Mouse (Mus musculus) fibroblast of lung, adult 2 months (primary cell): ENCODE measurements around the gene Ddost.

Experiments
- DNase-seq: peaks from one replicate; pipeline ENCODE4 v3.0.0-alpha.2; 2011; ENCODE audit warnings: low read depth

Gene Ddost

DNA sequence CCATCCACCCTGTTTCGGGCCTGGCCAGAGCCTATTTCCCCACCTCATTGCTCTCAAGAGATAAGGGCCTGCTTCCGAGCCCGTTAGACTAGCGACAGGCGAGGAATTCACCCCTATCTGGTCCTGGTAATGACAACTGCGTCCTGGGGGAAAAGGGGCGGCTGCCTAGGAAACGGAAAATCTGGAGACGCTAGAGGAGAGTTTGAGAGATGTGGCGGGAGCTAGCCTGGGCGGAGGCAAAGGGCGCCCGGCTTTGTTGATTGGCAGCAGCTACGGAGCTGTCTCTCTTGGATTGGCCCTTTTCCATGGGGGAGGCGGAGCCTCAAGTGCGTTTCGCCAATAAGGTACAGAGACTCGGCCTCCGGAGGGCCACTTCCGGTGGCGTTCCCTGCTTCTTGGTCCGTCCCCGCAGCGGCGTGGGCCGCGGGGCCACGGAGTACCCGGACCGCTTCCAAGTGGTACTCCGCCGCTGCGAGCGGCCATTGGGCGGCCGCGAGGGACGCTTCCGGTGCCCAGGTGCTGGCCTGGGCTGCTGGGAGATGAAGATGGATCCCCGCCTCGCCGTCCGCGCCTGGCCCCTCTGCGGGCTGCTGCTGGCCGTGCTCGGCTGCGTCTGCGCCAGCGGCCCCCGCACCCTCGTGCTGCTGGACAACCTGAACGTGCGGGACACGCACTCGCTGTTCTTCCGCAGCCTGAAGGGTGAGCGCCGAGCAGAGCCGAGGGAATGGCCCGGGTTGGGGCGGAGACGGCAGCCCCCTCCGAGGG is at the start of gene Ddost:
Gene Ddost (plus strand): TSS at position 391 of the 765 bp plus-strand sequence.
- peak; percentile 96 for DNase-seq

DNA sequence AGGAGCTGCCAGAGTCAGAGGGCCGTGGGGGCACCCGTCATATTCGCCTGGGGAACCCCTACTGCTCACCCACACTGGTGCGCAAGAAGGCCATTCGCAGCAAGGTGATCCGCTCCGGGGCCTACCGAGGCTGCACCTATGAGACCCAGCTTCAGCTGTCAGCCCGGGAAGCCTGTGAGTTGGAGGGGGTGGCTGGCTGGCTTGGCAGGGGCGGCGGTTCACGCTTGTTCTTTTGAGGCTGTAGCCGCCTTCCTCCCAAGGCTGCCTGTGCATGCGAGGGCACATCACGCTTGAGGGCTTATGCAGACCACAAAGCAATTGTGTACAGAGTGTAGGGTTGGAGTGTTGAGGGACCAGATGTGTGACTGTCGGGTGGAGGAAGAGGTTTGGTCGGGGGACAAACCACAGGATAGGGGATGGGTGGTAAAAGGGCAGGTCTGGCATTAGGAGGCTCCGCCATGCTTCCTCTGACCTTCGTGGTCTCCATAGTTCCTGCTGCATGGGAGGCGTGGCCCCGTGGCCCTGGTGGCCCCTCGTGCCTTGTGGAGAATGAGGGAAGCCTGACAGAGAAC is 47.3 kb upstream of the Ddost start:
- DNase-seq, result no peak

DNA sequence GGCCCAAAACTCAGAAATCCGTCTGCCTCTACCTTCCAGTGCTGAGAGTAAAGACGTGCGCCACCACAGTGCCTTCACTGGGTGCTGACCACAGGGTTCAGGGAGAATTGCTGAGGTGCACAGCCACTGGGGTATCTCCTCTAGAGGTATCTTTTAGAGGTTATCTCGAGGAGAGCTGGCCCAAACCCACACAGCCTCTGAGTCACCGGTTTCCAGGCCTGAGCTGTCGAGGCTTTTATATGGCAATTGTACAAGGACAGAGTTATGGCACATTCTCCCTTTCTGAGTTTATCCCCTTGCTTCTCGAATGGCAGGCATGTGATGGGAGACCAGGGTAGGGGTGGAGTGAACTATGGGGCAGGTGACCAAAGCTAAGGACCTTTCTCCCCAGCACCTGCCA is 45.9 kb upstream of the Ddost start:
- DNase-seq, result no peak

DNA sequence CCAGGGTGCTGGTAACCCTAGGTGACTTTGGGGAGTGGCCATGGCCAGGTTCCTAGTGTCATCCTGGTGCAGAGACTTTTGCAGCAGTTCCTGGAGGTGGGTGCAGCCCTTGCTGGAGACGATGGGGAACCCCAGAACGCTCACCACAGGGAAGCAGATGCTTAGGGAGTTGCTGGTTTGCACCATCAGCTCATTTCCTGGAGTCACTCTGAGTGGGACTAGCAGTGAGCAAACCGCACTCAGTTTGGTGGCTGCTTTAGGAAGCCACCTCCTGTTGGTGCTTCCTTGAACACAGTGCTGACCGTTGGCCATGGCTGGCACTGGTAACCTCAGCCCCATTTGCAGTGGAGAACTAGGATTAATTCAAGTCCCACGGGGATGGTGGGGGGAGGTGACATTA is 45.0 kb upstream of the Ddost start:
- DNase-seq, result no peak

DNA sequence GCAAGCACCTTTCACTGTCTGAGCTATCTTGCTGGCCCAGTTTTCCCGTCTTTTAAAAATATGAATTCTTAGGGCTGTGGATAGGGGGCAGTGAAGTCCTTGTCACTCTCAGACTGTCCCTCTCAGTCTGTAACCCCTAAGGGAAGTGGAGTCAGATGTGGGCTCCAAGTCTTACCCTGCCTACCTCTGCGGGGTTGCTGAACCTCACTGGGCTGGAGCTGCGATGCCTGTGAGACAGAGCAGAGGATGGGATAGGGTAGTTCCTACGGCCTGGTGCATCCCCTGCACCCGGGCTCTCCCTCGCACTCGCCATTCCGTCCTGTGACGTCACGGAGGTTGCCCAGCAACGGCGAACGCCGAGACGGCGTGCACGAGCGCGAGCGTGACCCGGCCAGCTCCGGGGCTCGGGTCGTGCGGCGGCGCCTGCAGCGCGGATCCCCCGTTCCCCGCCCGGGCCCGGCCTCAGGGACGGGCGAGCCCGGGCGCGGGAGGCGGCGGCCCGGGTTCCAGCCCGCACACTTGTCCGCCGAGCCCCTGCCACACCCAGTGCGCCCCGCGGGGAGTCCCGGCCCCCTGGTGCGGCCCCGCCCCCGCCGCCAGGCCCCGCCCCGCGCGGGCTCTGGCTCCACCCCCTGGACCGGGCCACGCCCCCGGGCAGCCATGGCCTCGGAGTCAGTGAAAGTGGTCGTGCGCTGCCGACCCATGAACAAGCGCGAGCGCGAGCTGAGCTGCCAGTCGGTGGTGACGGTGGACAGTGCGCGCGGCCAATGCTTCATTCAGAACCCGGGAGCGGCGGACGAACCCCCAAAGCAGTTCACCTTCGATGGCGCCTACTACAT is 42.5 kb upstream of the Ddost start:
- no peak for DNase-seq

DNA sequence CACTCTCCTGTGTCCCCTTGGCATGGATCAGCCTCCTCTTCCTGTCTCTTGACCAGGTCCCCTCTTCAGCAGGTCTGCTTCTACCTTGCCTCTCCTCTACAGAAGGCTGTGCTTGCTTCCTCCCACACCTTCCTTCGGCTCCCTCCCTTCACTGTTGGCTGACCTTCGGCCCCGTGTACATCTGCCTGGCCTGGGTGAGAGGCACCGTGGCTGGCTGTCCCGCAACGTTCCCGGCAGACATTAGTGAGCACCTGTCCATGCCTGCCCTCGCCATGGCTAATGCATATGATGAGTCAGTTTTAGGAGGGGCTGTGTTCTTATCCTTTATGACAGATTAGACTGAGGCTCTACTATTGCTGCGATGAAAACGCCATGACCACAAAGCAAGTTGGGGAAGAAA is 36.7 kb upstream of the Ddost start:
- DNase-seq, result no peak

DNA sequence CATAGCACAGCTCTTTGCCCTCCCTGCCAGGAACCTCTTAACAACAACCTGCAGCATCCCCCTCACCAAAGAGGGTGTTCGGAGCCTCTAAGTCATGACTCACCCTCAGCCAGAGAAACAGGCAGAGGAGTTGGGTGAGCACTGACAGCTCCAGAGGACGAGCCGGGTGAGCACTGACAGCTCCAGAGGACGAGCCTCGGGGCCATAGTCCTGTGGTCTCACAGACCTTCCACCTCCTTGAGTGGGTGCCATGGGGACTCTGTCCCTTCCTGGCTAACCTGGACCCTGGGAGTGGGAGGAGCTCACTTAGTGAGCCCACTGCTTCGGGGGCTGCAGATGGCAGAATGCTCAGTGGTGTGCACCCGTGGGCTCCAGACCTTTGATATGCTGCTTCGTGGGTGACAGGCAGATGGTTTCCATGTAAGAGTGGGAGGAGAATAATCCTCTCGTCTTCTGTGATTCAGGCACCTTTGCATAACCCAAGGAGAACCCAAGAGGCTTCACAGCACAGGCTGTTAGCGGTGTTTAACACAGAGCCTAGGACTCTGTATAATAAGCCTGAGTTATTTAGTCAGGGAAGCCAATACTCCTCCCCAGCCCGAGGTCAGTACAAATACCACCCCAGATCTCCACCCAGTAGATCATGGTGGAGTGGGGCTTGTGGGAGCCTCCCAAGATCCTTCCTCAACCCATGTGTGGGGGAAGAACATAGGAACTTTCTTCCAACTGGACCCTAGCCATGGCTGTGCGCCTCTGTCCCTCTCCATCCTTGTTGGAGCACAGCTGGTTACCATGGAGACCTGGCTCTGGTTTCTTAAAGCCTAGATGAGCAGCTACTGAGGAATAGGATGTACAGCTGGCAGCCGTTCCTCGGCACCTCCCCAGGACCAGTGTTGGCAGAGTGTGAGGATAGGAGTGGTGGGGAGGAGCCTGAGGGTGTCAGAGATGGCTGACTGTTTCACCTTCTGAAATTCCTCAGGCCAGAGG is 32.2 kb upstream of the Ddost start:
- no peak for DNase-seq

DNA sequence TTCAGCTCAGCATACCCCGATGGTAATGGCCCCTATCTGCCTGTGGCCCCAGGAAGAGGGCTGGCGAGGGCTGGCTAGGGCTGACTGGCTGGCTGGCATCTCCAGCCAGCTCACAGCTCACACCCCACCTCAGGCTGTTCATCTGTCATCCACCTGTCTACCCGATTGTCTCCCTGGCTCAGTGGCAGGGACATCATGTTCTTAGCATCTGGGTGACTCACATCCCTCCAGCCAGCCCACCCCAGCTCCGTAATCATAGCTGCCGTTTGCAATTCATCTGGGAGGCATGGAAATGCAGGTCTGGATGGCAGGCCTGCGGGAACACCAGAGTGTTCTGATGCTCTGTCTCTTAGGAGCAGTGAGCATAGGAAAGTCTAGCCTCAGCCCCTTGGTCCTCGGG is 26.2 kb upstream of the Ddost start:
- DNase-seq, result no peak

DNA sequence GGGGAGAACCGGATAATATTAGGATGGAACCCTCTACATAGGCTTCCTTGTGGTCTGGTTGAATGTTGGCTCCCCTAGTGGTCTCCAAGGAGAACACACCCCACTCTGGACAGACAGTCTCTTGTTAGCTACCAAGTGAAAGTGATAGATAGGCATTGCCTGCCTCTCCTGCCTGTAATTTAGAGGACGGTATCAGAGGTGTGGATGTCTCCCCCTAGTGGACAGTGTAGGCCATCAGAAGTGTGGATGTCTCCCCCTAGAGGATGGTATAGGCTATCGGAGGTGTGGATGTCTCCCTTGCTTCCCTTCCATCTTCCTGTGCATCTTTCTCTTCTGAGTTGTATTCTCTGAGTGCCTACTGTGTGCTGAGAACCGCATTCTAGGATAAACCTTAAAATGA is 21.7 kb upstream of the Ddost start:
- DNase-seq, result peak; percentile 58

DNA sequence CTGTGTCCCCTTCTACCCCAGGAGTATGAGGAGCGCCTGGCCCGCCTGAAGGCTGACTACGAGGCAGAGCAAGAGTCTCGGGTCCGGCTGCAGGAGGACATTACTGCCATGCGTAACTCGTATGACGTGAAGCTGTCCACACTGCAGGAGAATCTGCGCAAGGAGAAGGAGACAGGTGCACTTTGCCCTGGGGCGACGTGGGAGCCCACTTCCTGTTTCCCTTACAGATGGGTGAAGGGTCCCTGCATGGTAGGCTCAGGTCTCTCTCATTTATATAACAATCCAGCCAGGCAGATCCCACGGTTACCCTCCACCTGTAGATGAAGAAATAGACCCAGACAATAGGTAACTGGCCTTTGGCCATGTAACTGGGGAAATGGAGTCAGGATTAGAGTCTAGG is 18.1 kb upstream of the Ddost start:
- no peak for DNase-seq

DNA sequence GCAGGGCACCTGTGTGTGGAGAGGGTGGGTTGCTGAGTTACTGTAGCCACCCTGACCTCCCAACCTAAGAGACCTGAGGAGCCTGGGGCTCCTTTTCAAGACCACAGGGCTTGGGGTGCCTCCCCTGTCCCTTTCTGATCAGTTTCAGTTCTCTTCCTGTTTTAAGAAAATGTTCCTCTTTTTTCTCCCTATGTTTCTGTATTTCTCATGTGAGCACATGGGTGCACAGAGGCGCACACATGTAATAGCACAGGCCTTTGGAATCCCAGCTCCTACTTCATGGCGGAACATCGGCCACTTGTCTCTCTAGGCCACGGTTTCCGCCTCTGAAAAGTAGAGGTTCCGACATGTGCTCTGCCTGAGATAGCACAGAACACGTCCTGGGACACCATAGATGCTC is 15.8 kb upstream of the Ddost start:
- no peak for DNase-seq

DNA sequence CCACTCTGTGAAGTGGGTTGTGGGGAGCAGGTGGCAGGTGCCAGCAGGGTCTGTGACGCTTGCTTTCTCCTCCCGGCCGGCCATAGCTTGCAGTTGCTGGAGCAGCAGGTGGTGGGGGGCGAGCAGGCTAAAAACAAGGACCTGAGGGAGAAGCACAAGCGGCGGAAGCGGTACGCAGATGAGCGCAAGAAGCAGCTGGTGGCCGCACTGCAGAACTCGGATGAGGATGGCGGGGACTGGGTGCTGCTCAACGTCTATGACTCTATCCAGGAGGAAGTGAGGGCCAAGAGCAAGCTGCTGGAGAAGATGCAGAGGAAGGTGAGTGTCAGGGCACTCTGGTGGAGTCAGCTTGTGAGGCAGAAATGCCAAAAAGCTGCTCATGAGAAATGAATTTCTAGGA is 12.5 kb upstream of the Ddost start:
- DNase-seq, result no peak

DNA sequence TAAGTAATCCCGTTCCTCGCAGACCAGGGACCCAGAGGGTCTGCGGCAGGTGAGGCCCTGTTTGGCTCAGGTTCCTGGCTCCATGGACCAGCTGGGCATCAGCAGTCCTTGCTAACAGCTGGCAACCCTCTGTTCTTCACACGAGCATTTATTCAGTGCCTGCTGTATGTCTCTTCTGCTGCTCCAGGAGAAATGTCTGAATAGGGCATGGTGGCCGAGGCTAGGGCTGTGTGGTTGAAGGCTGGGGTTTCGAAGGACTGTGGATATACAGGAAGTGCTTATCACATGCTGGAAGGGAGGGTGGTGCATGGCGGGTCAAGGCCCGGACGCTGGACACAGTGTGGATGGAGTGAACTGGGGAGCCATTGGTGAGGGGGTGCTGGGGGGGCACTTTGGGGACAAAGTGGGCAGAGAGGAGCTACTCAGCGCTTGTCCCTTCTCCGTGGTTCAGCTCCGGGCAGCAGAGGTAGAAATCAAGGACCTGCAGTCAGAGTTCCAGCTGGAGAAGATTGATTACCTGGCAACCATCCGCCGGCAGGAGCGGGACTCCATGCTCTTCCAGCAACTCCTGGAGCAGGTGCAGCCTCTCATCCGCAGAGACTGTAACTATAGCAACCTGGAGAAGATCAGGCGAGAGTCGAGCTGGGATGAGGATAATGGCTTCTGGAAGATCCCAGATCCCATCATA is 11.1 kb upstream of the Ddost start:
- DNase-seq, result no peak

DNA sequence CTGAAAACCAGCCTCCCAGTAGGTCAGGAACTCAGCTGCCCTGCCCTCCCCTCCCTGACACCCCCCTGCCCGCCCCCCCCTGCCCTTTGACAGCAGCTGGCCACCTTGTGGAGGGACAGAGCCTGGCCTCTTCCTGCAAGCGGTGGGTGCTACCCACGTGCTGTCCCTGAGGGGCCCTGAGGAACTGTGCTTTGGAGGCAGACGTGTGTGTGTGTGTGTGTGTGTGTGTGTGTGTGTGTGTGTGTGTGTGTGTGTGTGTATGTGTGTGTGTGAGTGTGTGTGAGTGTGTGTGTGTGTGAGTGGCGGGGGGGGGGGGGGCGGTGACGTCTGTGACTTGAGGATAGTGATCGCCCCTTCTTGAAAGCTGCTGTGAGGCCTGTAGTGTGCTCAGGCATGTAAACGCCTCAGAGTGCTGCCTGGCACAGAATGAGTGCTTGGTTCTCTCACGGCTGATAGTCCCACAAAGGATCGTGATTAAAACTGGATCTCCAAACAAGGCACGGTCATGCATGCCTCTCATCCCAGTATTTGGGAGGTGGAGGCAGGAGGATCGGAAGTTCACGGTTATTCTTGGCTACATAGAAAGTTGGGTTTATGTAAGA is 10.5 kb upstream of the Ddost start:
- no peak for DNase-seq

DNA sequence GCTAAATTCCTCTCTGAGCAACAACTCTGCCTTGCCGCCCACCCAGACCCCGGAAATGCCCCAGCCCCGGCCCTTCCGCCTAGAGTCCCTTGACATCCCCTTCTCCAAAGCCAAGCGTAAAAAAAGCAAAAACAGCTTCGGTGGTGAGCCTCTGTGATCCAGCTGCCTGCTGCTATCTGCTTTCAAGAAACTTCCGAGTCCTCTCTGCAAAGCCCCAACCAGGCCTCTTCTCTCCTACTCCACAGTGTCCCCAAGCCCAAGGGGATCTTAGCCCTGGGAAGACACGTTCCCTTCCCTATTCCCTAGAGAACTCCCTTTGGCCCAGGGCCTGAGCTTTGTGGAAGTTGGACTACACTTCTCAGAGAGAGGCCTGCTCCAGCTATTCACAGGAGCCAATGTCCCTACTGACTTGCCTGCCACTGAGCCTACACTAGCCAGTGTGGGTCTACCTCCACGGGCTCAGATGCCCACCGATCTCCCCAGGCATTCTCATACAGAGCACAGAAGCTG is 3.2 kb upstream of the Ddost start:
- DNase-seq, result no peak

DNA sequence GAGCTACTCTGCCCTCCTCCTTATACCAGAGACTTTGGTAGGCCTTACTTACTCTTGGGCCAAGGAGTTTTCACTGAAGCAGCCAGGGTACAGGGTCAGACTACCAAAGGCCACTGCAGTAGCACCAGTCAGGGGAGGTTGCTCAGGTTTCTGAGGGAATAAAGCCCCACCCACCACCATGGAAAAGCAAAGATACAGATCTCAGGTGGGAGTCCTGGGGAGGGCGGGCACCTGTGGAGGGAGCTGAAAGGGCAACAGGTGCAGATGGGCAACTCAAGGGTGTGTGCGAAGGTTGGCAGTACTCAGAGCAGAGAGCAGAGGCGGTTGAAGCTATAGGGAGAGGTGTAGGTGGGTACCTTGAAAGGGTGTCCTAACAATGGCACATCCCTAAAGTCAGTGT is 1.5 kb upstream of the Ddost start:
- no peak for DNase-seq

DNA sequence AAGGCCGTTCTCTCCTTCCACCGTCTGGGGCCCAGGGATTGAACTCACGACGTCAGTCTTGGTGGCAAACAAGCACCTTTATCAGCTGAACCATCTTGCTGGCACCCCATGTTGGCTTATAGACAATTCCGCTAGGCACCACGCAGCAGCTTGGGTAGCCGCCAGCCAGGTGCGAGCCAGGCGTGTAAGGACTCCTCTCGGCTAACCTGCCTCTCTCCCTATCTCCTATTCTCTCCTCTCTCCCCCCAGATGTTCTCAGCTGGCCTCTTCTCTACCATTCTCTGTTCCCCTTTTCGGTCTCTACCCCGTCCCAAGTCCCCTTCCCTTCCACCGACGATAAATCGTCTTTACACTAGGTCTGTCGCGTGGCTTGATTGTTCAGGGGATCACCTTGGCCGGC is 788 bp upstream of the Ddost start:
- no peak for DNase-seq

DNA sequence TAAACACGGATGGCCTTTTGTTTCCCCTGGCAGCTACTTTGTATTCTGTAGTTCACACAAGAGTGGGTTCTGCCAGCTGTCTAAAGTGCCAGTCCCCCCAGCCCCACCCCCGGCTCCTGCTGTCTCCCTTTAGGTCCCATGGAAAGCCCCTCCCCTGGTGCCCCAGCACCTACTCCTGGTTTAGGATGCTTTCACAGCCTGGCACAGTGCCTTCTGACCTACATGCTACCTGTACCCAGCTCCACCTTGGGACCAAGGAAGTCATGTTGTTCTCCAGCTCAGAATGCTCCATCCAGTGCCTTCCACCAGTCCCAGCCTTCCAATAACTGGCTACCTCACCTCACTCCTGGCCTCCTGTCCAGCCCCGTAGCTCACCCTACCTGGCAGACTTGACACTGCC is 2.5 kb downstream of the Ddost start:
- DNase-seq, result no peak

DNA sequence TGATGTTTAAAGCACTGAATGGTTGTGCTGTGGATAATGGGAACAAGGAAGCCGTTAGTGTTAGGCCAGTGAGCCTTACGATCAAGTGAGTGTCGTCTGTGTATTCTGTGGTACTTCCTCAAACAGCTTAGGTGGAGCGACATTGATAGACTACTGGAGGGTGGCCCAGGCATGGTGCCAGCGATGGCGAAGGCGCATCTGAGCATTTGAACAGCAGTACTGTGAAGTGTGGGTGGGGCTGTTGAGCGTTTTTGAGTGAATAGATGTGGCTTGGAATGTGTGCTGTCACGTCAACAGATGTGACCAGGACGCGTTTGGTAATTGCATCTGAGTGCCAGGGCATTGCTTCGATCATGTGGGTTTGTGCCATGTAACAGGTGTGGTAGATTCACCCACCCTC is 3.2 kb downstream of the Ddost start:
- no peak for DNase-seq

DNA sequence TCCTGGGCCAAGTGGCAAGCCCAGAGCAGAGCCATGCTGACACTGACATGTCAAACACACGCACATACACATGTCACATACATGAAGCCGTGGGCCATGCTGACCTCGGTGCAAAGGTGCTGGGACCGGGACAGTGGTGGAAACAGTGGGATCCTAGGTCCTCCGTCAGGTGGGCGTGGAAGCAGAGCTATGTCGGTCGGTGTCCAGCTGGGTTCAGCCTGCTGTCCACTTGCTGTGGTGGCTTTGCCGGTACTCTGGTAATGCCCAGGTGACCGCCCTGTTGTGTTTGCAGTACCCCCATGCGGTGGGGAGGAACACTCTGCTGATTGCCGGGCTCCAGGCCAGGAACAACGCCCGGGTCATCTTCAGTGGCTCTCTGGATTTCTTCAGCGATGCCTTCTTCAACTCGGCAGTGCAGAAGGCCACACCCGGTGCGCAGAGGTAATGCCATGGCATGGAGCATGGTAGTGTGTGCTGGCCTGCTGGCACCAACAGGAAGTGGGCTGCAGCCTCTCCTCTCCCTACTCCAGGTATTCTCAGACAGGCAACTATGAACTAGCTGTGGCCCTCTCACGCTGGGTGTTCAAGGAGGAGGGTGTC is 5.9 kb downstream of the Ddost start:
- no peak for DNase-seq
